Mouse (Mus musculus) left cerebral cortex, postnatal 4 days (tissue): ENCODE results near the gene Gpr180. TPM values are rescaled to one million over a fixed set of nuclear protein-coding genes. Genes with fewer than 3 reads are reported as not detected.
"Not testable (repeated sequence)": the region's sequence is repeated elsewhere in the genome, so short reads cannot be mapped to it uniquely, and the experiment has no call there.

Experiments used
- DNase-seq: peaks from one replicate; pipeline ENCODE4 v3.0.0-alpha.2; 2022
- intact Hi-C: fragments of 180-260 bp; cut with DNase I; formaldehyde crosslinking; loops from one replicate; pipeline ENCODE4 v1.15.1; 2025
- total RNA-seq, 2 experiments: library from RNA; stranded (reverse); gene quantifications; 2 replicates each; pipeline ENCODE4 v1.2.3; 2021

The Gpr180 gene
- total RNA-seq, 2 experiments from 2014 or later = 24.5 to 27.2 TPM

GRCm38 (mm10) chr14:118150656-118151551, 13.9 kb downstream of the Gpr180 start:
- intact Hi-C loops = no loop called here
- no peak for DNase-seq

GRCm38 (mm10) chr14:118151651-118152293, 14.8 kb downstream of the Gpr180 start:
- intact Hi-C loops = no loop called here
- no peak for DNase-seq

GRCm38 (mm10) chr14:118152294-118152651, 15.3 kb downstream of the Gpr180 start:
- DNase-seq = no peak
- intact Hi-C loops = no loop called here

GRCm38 (mm10) chr14:118156056-118156455, 19.1 kb downstream of the Gpr180 start:
- intact Hi-C loops, DNase-seq: not testable (repeated sequence)

DNA sequence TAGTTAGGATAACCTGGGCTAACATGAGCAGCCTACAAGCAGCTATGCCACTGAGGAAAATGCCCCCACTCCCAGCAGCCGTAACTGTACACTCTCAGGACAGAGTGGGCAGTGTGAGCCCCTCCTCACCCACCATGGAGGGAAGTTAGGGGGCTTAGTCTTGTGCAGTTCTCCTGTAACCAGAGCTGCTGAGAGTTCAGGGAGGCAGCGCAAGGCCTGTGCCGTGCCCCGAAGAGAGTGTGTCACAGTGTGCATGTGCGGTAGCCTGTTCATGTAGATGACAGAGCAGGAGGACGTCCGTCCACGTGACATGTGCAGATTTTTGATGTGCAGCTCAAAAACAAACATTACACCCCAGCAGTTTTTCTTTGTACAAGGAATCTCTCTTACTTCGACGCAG, 19.8 kb downstream of the Gpr180 start:
- no peak for DNase-seq
- intact Hi-C loops = no loop called here

DNA sequence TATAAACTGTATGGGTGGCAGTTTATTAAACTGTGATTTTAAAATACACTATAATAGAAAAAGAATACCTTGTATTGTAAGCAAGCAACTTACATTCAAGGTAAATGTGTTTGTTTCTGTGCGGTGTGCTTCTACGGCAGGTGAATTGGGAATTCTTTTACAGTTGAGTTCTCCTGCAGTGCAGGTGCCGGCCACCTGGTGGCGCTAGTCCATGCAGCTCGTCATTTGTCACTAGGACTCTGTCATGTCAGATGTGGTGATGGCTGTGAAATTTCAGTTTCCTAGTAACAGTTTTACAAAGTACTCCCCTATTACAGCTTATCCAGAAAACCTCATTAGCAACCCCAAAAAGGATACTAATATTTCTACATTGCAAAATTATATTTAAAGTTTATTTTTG, 20.2 kb downstream of the Gpr180 start:
- peak; percentile 58 for DNase-seq
- intact Hi-C loops = no loop called here

DNA sequence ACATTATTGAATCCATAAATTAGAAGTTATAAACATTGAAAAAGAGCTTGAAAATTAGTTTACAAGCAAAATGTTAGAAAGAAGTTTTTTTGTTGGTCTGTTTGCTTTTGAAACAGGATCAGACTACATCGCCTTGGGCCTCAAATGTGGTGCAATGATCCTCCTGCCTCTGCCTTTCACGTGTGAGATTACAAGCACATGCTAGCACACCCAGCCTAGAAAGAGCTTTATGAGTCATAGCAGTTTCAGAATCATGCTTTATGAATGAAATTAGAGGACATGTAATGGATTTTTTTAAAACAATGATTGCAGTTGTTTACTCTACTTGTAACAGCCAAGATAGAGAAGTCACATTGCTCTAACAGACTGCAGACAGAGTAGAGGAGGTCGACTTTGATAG, 24.8 kb downstream of the Gpr180 start:
- intact Hi-C loops = no loop called here
- no peak for DNase-seq

GRCm38 (mm10) chr14:118162640-118163039, 25.7 kb downstream of the Gpr180 start:
- DNase-seq = no peak
- intact Hi-C loops = no loop called here

DNA sequence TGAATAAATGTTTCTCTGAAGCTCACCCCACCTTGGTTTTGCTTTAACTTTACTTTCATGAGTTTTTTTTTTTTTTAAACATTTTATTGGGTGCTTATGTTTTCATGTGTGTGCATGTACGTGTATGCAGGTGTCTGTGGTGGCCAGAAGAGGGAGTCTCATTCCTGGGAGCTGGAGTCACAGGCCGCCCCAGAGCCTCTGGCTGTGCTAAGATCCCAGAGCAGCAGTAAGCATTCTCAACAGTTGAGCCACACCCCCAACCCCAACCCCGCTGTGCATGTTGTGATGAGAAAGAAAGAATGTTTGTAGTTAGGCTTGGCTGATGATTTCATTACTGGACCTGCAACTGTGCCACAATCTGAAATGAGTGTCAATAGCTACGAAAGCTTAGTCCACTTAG, 31.8 kb downstream of the Gpr180 start:
- intact Hi-C loops = no loop called here
- no peak for DNase-seq

DNA sequence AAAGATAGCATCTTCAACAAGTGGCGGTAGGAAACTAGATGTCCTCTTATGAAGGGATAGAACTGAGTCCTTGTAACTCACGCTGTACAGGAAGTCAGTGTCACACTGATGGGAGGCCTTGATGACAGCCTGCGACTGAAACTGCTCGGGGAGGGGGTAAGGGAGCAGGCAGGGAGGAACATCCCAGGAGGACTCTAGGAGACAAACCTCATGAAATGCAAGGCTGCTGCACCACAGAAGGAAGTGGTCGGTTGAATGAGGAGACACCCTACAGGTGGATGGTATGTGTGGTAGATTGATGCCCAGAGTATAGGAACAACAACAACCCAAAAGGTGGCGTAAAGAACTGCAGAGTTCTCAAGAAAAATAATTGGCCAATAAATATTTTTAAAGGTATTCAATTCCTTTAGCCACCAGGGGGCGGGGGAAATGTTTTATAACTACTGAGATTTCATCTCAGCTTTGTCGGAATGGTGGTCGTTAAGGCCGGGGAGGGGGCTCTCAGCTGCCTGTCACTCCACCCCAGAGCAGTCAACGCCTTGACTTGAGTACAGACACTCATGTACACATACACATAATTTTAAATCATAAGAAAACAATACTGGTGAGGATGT, 36.7 kb downstream of the Gpr180 start:
- DNase-seq = no peak
- intact Hi-C loops = no loop called here

GRCm38 (mm10) chr14:118175071-118175693, 38.2 kb downstream of the Gpr180 start:
- no peak for DNase-seq
- intact Hi-C loops = no loop called here

- intact Hi-C loops = no loop called here
- no peak for DNase-seq
Measured at GRCm38 (mm10) chr14:118175694-118176085, 38.7 kb downstream of the Gpr180 start.

- DNase-seq = no peak
- intact Hi-C loops = no loop called here
Measured at GRCm38 (mm10) chr14:118179251-118179650, 42.3 kb downstream of the Gpr180 start.

GRCm38 (mm10) chr14:118179701-118180100, 42.7 kb downstream of the Gpr180 start:
- intact Hi-C loops = no loop called here

DNA sequence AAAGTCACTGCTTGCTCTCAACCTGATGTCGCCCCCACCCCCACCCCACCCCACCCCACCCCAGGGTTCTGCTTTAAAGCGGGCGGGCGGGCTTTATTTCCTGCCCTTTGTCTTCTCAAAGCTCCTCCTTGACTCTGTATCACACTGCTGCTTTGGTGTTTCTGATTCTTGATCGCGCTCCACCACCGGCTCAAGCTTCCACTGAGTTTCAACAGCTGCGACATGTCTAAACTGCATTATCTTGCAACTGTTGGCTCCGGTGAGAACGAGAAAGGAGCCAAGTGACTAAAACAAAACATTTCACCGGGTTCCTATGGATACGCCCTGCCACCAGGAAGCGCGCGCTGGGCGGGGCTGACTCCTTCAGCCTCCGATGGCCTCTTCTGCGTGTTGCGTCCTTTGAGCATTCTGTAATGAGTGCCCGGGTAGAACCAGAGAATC, 43.2 kb downstream of the Gpr180 start:
- intact Hi-C loops = no loop called here
- DNase-seq = peak; percentile 48

More at GRCm38 (mm10) chr14:118179701-118180100, 42.7 kb downstream of the Gpr180 start:
- no peak for DNase-seq

- DNase-seq = peak; percentile 46
- intact Hi-C loops = no loop called here
Measured at GRCm38 (mm10) chr14:118180711-118181177, 43.8 kb downstream of the Gpr180 start.

DNA sequence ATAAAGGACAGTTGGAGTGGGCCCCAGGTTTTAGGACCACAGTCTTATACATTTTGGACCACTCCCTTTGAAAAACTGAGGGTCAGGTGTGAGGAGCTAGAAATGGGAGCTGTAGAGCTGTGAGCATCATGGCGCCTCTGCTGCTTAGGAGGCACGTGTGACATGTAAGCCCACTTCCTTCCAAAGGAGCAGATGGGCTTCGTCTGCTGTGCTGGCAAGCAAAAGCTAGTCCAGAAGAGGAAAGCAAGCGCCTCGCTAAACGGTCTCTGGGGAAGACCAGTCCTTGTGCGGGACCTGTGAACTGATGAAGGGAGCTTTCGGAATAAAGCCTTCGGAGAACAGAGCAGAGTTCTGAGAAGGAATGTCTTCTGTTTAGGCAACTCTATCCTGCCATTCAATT, 54.5 kb downstream of the Gpr180 start:
- peak; percentile 67 for DNase-seq
- intact Hi-C loops = no loop called here

GRCm38 (mm10) chr14:118193001-118193628, 56.2 kb downstream of the Gpr180 start:
- intact Hi-C loops = no loop called here
- DNase-seq = no peak

DNA sequence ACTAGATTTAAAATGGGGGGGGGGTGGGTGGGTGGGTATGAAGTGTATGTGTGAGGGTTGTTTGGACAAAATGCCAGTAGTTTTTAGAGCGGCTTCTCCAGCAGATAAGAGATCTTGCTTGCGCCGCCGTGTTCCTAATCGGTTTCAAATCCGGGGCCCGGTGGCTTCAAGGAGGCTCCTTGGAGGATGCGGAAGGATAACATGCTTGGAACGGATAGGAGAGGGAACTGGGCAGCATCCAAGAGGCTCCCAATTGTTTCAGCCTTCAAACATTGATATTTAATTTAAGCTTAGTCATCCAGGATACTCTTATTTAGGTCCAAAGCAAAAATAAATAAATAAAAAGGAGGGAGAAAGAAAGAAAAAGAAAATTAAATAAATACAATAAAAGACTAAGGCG, 56.7 kb downstream of the Gpr180 start:
- DNase-seq = no peak
- intact Hi-C loops = no loop called here

GRCm38 (mm10) chr14:118194219-118194914, 57.4 kb downstream of the Gpr180 start:
- intact Hi-C loops = no loop called here
- DNase-seq = no peak
